Mouse (Mus musculus) embryonic facial prominence, embryonic 12.5 days (tissue): Measurements from ENCODE around the gene Tarbp2. TPM values are rescaled to one million over a fixed set of nuclear protein-coding genes. Genes with fewer than 3 reads are reported as not detected.

Source experiments
- ATAC-seq: fragments of 200-750 bp; cut with Nextera tagmentation; 2 replicates; pipeline ENCODE4 v1.8.0; 2017; ENCODE audit not compliant: insufficient number of reproducible peaks, insufficient read depth, low FRiP score, low TSS enrichment
- H3K27ac ChIP-seq: fragments of 300-500 bp; sonication (generic); 2 replicates; pipeline ENCODE4 v1.5.1; 2016; ENCODE audit warnings: mild to moderate bottlenecking
- H3K27me3 ChIP-seq: fragments of 300-500 bp; sonication (generic); 2 replicates; pipeline ENCODE4 v1.6.1; 2016; ENCODE audit warnings: mild to moderate bottlenecking, moderate library complexity
- H3K36me3 ChIP-seq: fragments of 300-500 bp; sonication (generic); 2 replicates; pipeline ENCODE4 v1.6.1; 2016; ENCODE audit warnings: mild to moderate bottlenecking
- H3K4me1 ChIP-seq: fragments of 300-500 bp; sonication (generic); 2 replicates; pipeline ENCODE4 v1.6.1; 2016
- H3K4me2 ChIP-seq: fragments of 300-500 bp; sonication (generic); replicated peaks from 2 replicates; pipeline ENCODE4 v1.6.1; 2016; ENCODE audit warnings: mild to moderate bottlenecking, moderate library complexity
- H3K4me3 ChIP-seq: fragments of 300-500 bp; sonication (generic); 2 replicates; pipeline ENCODE4 v1.5.1; 2016; ENCODE audit warnings: mild to moderate bottlenecking
- H3K9ac ChIP-seq: fragments of 300-500 bp; sonication (generic); 2 replicates; pipeline ENCODE4 v1.6.1; 2016; ENCODE audit warnings: mild to moderate bottlenecking, moderate library complexity
- H3K9me3 ChIP-seq: fragments of 300-500 bp; sonication (generic); 2 replicates; pipeline ENCODE4 v1.6.1; 2016; ENCODE audit warnings: mild to moderate bottlenecking, moderate library complexity
- WGBS: fragments of 180-500 bp; shearing (Covaris S2); methylation state at CpG from one replicate; pipeline ENCODE4 v1.1.7; 2016; 5-methylcytosine and 5-hydroxymethylcytosine counted together
- polyA plus RNA-seq: library from polyadenylated mRNA; unstranded; fragments of >200 nt; fragmentation: Nextera tagmentation; extraction: Ambion mirVana; gene quantifications from 2 replicates; pipeline ENCODE4 v1.2.1, GENCODE M21; 2016

Gene Tarbp2
- polyA plus RNA-seq, 1 experiment from 2014 or later, result 114 TPM

DNA sequence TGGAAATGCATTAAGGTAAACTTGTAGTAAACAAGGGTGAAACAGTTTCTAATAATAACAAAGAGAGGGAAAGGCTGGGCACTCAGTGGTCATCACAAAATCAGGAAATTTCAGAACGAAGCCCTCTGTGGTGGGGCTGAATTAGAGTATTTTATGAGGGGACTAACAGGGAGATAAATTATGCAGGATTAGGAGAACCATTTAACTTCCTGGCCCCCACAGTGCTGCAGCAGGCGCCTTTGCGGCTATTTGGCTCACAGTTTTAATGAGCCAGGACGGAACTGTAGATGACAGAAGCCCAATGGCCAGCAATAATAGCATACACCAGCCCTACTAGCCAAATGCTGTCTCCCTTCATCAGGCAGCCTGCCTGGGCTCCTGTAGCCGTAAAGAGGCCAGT, 45.7 kb downstream of the Tarbp2 start:
- Histone ChIP-seq H3K36me3 (peaks cover 14% of the 10 kb centered on the region; the same call in 1 of the 2 replicates), H3K27ac (no peak overlapping the region), H3K27me3 (no peaks in the 10 kb centered on the region), H3K9ac (no peak overlapping the region), H3K9me3 (no peaks in the 10 kb centered on the region), H3K4me3 (no peak overlapping the region), H3K4me1 (no peaks in the 10 kb centered on the region), H3K4me2 (no peak overlapping the region)
- WGBS, result 92% methylated on average over 5 of the region's 5 CpGs
- no peak for ATAC-seq

GRCm38 (mm10) chr15:102567849-102568248, 49.9 kb downstream of the Tarbp2 start:
- 93% methylated on average over 2 of the region's 2 CpGs for WGBS

DNA sequence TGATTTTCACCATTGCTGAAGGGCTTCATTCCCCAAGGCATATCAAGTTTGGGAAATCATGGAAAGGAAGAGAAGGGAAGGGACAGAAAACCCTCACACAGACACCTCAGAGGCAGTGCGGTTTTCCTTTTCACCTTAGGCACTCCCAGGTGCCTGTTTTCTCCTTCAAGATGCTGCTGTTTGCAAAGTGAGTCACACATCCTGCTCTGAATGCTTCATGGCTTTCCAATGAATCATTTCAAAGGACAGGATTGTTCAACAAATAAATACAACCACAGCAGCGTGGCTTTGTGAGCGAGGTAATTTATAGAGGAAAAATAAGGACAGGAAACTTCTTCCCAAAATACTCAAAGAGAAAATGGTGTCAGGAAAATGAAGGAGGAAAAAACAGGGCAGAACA, 54.1 kb downstream of the Tarbp2 start:
- H3K27ac ChIP-seq, result no peak overlapping the region

More at GRCm38 (mm10) chr15:102567849-102568248, 49.9 kb downstream of the Tarbp2 start:
- Histone ChIP-seq H3K4me2 (no peak overlapping the region), H3K4me3 (no peak overlapping the region), H3K27me3 (no peaks in the 10 kb centered on the region), H3K36me3 (0 out of 2 replicates have a peak, but pooled peaks cover 4% of the 10 kb centered on the region), H3K9me3 (no peaks in the 10 kb centered on the region), H3K27ac (no peak overlapping the region), H3K4me1 (no peaks in the 10 kb centered on the region), H3K9ac (no peak overlapping the region)
- ATAC-seq, result no peak

More for the DNA sequence above, 54.1 kb downstream of the Tarbp2 start:
- no peak overlapping the region for H3K4me2 ChIP-seq
- H3K4me3 ChIP-seq, result no peak overlapping the region
- no peak for ATAC-seq
- H3K4me1 ChIP-seq, result no peaks in the 10 kb centered on the region
- no peaks in the 10 kb centered on the region for H3K27me3 ChIP-seq
- WGBS, result 73% methylated on average over 3 of the region's 3 CpGs
- no peaks in the 10 kb centered on the region for H3K9me3 ChIP-seq
- H3K9ac ChIP-seq, result no peak overlapping the region
- no peaks in the 10 kb centered on the region for H3K36me3 ChIP-seq

Other genes starting within 250 kb of the Tarbp2 start
- 0.99 and 1.1 TPM in 2 replicates for gene Gm9918, start 247.6 kb upstream of the Tarbp2 start, polyA plus RNA-seq
- 57.9 and 60.1 TPM in 2 replicates for gene Mfsd5, start 238.7 kb upstream of the Tarbp2 start, polyA plus RNA-seq
- 36.1 and 37.1 TPM in 2 replicates for gene Espl1, start 221.9 kb upstream of the Tarbp2 start, polyA plus RNA-seq
- 433 and 448 TPM in 2 replicates for gene Pfdn5, start 192.1 kb upstream of the Tarbp2 start, polyA plus RNA-seq
- 113 and 114 TPM in 2 replicates for gene Myg1, start 186.5 kb upstream of the Tarbp2 start, polyA plus RNA-seq
- gene Aaas, start 167.4 kb upstream of the Tarbp2 start, polyA plus RNA-seq, result 78.4 and 89.3 TPM in 2 replicates
- gene Sp7, start 151.0 kb upstream of the Tarbp2 start, polyA plus RNA-seq, result 8.5 and 9.4 TPM in 2 replicates
- 12.0 TPM in 2 replicates for gene Sp1, start 112.0 kb upstream of the Tarbp2 start, polyA plus RNA-seq
- 0.13 and 0.60 TPM in 2 replicates for gene Amhr2, start 72.8 kb upstream of the Tarbp2 start, polyA plus RNA-seq
- 59.0 and 59.8 TPM in 2 replicates for gene Prr13, start 59.2 kb upstream of the Tarbp2 start, polyA plus RNA-seq
- gene Pcbp2, start 47.7 kb upstream of the Tarbp2 start, polyA plus RNA-seq, result 228 and 230 TPM in 2 replicates
- gene Gm10337, start 14.5 kb upstream of the Tarbp2 start, polyA plus RNA-seq, result not detected in 2 replicates
- 27.9 and 33.8 TPM in 2 replicates for gene Map3k12, start 1.1 kb upstream of the Tarbp2 start, polyA plus RNA-seq
- 3.0 and 3.7 TPM in 2 replicates for gene Npff, start 6.8 kb downstream of the Tarbp2 start, polyA plus RNA-seq
- not detected in 2 replicates for gene Gm28047, start 106.9 kb downstream of the Tarbp2 start, polyA plus RNA-seq
- gene Atf7, start 107.3 kb downstream of the Tarbp2 start, polyA plus RNA-seq, result 33.7 and 34.2 TPM in 2 replicates
- 61.0 and 68.1 TPM in 2 replicates for gene Atp5g2, start 154.2 kb downstream of the Tarbp2 start, polyA plus RNA-seq
- gene Calcoco1, start 204.0 kb downstream of the Tarbp2 start, polyA plus RNA-seq, result 46.4 and 50.2 TPM in 2 replicates